In the genomic region with DNA sequence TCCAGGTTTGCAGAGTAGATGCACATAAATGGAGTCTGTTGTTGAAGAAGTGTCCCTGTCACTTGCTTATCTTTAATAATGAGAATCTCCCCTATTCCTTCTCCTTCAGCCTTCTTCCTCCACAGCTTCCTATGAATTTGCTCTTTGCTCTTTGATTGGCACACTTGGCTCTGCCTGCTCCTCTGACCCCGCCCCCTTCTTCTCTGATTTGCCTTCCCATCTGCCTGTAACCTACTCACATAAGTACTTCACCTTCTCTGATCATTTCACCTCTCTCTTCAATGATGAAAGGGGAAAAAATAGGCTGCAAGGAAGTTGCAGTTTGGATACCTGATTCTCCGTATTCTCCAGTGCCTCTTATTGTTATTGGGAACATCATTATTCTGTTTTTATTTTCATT, we compare ENCODE assay signal across 9 mouse cellular contexts.
"Had no signal": no experiment of that assay in that cellular context is flagged by ENCODE, and none has a peak within 500 bp of the region (broad histone marks: within the 10 kb centered on the region; RNA-seq: fewer than 3 reads in every experiment).

No protein-coding gene starts in this region.

- H3K27me3 ChIP-seq: limb, embryonic 13.5 days; midbrain, embryonic 13.5 days had no signal

- H3K27ac ChIP-seq: limb, embryonic 13.5 days; liver, embryonic 14.5 days; midbrain, embryonic 13.5 days had no signal

- ATAC-seq: intestine, embryonic 16.5 days; midbrain, embryonic 13.5 days had no signal

- H3K4me3 ChIP-seq: layer of hippocampus, adult 2 months; limb, embryonic 13.5 days; midbrain, embryonic 13.5 days had no signal

- H3K4me2 ChIP-seq: limb, embryonic 13.5 days; midbrain, embryonic 13.5 days had no signal

- DNase-seq: kidney, adult 8-10 months; left cerebral cortex, postnatal 4 days; lung, adult 18-20 months; right cerebral cortex, postnatal 25 days had no signal

- H3K9me3 ChIP-seq: limb, embryonic 13.5 days; midbrain, embryonic 13.5 days had no signal

- H3K36me3 ChIP-seq: limb, embryonic 13.5 days; midbrain, embryonic 13.5 days had no signal

- H3K9ac ChIP-seq: limb, embryonic 13.5 days; liver, embryonic 14.5 days; midbrain, embryonic 13.5 days had no signal

- H3K4me1 ChIP-seq: limb, embryonic 13.5 days; midbrain, embryonic 13.5 days had no signal
